Mouse (Mus musculus) kidney, postnatal 10 days (tissue): ENCODE results near the gene Ranbp3.

ENCODE experiments used
- DNase-seq: peaks from one replicate; pipeline ENCODE4 v3.0.0; 2021; ENCODE audit warnings: mixed read lengths

The Ranbp3 gene

DNA sequence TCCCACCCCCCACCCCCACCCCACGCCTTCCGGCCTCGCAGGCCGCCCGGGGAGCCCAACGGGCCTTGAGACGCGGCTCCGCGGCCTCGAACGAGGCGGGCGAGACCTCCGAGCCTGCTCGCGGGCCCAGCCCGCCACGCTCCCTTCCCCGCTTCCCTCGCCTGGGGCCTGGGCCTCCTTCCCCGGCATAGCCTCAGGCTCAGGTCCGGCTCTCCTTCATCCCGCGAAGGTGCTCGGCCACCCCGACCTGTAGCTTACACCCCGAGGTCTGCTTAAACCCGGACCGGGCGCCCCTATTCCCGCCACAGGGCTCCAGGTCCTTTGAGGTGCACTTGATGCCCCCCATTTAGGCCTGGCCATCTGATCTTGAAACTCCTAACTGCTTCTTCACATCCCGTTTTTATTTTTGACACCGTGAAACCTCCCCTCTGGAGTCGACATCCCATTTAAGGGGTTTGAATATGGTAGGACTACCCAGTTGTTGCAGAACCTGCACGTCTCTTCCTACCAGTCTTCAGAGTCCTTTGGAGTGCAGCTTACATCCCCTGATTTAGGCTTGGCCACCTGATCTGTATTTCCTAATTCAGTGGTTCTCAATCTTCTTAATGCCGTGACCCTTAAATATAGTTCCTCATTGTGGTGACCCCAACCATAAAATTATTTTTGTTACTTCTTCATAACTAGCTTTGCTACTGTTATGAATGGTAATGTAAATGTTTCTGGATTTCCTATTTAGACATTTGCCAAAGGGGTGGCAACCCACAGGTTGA, 738 bp downstream of the Ranbp3 start:
- DNase-seq = no peak

GRCm38 (mm10) chr17:56681791-56682190, 8.7 kb downstream of the Ranbp3 start:
- DNase-seq = no peak

GRCm38 (mm10) chr17:56682880-56683279, 9.8 kb downstream of the Ranbp3 start:
- no peak for DNase-seq

- no peak for DNase-seq
Measured at GRCm38 (mm10) chr17:56683546-56684140, 10.5 kb downstream of the Ranbp3 start.

GRCm38 (mm10) chr17:56684649-56685048, 11.6 kb downstream of the Ranbp3 start:
- no peak for DNase-seq

- no peak for DNase-seq
Measured at GRCm38 (mm10) chr17:56686801-56687200, 13.7 kb downstream of the Ranbp3 start.

DNA sequence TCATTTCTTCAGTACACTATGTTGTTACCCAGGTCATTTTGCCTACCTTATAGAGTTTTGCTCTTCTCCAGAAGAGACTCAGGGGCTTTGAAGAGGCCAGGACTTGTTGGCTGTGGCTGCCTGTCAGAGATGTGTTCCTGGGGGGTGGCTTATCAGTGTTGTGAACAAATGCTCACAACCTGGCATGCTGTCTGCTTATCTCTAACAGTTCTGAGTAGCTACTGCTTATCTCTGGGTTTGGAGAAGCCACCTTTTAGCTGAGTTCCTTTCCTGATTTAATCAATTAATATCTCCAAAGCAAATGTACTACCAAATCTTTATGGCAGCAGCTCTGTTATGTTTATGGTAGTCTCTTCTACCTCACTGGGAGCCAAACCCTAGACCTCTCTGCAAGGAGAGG, 15.0 kb downstream of the Ranbp3 start:
- DNase-seq = no peak

DNA sequence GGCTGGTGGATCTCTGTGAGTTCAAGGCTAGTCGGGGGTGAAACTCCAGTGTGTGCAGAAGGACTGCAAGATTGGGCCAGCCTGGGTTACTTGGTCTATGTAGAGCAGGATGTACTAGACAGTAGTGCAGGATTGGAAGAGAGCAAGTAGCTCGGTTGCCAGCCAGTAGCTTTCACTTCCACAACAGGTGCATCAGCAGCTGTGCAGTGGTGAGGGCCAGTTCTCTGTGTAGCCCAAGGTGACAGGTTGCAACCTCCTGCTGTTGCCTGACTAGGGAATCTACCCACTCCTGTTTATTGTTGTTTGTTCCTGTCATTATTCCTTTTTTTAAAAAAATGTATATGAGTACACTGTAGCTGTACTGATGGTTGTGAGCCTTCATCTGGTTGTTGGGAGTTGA, 15.6 kb downstream of the Ranbp3 start:
- no peak for DNase-seq

- DNase-seq = no peak
Measured at GRCm38 (mm10) chr17:56693395-56693794, 20.3 kb downstream of the Ranbp3 start.

- DNase-seq = peak; percentile 70
Measured at GRCm38 (mm10) chr17:56693851-56694310, 20.8 kb downstream of the Ranbp3 start.

- DNase-seq = no peak
Measured at GRCm38 (mm10) chr17:56700451-56700850, 27.4 kb downstream of the Ranbp3 start.

DNA sequence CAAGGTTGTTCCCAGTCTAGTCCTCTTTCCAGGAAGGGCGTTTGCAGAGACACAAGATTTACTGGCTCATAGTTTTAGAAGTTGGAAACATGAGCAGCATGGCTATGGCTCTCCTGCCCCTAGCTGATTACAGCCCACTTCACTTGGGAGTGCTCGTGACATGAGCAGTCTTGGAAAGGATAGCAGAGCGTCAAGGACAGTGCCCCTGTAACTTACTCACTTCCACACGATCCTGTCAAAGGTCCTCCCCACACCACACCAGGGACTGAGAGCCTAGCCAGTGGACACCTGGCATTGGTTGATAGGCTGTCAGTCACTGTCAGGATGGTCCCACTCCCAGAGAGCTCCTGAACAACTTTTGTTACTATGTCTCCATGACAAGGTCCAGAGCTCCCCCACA, 29.9 kb downstream of the Ranbp3 start:
- no peak for DNase-seq

- no peak for DNase-seq
Measured at GRCm38 (mm10) chr17:56706515-56706914, 33.4 kb downstream of the Ranbp3 start.

GRCm38 (mm10) chr17:56708692-56709091, 35.6 kb downstream of the Ranbp3 start:
- no peak for DNase-seq

GRCm38 (mm10) chr17:56709708-56710107, 36.6 kb downstream of the Ranbp3 start:
- DNase-seq = no peak

DNA sequence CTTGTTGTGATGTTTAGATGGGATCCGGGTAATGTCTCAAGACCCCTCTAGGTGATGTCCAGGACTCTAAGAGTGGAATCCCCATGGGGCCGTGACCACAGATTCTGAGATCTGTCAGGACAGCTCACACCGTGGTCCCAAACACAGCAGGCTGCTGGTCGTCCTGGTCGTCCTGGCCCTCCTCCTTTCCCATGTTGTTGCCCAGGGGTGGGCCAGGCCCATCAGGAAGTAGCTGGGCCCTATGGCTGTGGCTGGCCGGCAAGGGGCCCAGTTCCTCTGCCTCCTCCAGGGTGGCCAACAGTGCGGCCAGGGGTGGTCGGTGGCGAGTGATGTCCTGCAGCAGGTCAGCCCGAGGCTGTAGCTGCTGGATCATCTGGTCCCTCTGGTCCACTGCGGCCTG, 42.3 kb downstream of the Ranbp3 start:
- no peak for DNase-seq

GRCm38 (mm10) chr17:56715914-56716654, 43.0 kb downstream of the Ranbp3 start:
- no peak for DNase-seq

- DNase-seq = peak; percentile 98
Measured at GRCm38 (mm10) chr17:56716655-56717362, 43.7 kb downstream of the Ranbp3 start.

DNA sequence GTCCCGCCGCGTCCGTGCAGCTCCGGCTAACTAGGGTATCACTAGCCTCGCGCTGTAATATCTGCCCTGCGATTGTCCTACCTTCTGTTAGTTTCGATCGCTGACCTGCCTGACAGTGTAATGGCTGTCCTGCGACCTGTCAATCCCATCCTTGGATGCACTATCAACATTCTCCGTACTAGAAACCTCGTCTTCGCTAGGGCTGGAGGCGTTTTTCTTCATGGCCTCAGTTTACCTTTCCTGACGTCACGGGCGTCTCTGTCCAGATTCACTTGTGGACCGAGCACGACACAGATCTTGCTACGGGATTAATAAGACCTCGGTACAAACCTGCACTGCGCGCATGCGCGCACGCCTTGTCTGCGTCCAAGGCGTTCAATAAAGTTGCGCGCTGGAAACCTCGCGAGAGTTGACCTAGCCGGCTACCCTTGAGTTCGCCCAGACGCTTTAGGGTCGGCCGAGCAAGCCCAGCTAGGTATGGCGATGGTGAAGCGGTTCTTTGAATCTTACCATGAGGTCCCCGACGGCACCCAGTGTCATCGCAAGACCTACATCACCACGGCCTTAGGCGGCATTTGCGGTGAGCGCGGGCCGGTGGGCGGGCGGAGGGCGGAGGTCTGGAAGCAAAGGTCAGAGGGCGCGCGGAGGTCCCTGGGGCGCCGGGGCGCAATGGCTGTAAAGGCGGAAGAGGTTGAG, 44.4 kb downstream of the Ranbp3 start, which contains the start of the genes Ndufa11 and Vmac:
Gene Ndufa11 (plus strand): TSS at position 405 of the 696 bp plus-strand sequence.
Gene Vmac (minus strand): TSS at position 660 of the 696 bp plus-strand sequence.
- peak; percentile 99 for DNase-seq

DNA sequence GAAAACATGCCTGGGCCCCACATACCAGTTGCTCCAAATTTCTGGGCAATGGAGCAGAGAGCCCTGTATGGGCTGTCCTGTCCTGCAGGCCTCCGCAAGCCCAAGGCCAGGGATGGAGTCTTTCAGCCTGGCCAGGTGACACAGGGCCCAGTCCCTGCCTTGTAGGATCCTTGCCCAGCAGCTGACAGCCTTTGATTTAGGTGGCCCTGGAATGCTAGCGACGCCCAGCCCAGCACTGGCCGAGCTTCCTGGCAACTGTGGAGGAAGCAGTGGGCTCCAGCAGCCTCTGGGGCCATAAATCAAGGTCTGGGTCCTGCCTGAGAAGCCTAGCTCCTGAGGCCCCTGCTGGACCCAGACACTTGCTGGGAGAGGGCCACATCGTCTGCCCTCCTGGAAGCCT, 49.3 kb downstream of the Ranbp3 start:
- peak; percentile 74 for DNase-seq

- no peak for DNase-seq
Measured at GRCm38 (mm10) chr17:56723419-56724161, 50.5 kb downstream of the Ranbp3 start.
